Mouse (Mus musculus) testis, adult 2 months (tissue): Measurements from ENCODE around the gene Gm42906.

ENCODE experiments used
- CTCF ChIP-seq: fragments of 200-500 bp; IDR thresholded peaks from 2 replicates; pipeline ENCODE4 v1.5.1; 2012; ENCODE audit warnings: low read depth, mild to moderate bottlenecking, inconsistent platforms, low read length, moderate library complexity; ENCODE audit not compliant: control insufficient read depth, insufficient read depth, insufficient replicate concordance
- POLR2A ChIP-seq: fragments of 200-500 bp; IDR thresholded peaks from 2 replicates; pipeline ENCODE4 v1.6.1; 2012; ENCODE audit warnings: low read depth, mild to moderate bottlenecking, inconsistent platforms, low read length, moderate library complexity; ENCODE audit not compliant: control insufficient read depth

- TF ChIP-seq CTCF = no peak
- TF ChIP-seq POLR2A = no peak
Observed at GRCm38 (mm10) chr5:151202925-151203324, 225.0 kb downstream of the Gm42906 start.
